Mouse (Mus musculus) CD8-positive naive resting alpha-beta T cell, adult 2 months (primary cell): ENCODE measurements around the gene Camsap2.

Source experiments
- DNase-seq, 2 experiments: peaks; one replicate each; pipeline ENCODE4 v3.0.0; 2022; ENCODE audit warnings: low read depth in 2 of 2, low spot score in 2 of 2

Gene Camsap2

GRCm38 (mm10) chr1:136344768-136345453 lies 993 bp downstream of the Camsap2 start:
- peak; percentile 4 to 10 for DNase-seq

- peak in 1 of 2 experiments; percentile 15 for DNase-seq
These were observed 1.6 kb downstream of the Camsap2 start for GRCm38 (mm10) chr1:136344281-136344680.

DNA sequence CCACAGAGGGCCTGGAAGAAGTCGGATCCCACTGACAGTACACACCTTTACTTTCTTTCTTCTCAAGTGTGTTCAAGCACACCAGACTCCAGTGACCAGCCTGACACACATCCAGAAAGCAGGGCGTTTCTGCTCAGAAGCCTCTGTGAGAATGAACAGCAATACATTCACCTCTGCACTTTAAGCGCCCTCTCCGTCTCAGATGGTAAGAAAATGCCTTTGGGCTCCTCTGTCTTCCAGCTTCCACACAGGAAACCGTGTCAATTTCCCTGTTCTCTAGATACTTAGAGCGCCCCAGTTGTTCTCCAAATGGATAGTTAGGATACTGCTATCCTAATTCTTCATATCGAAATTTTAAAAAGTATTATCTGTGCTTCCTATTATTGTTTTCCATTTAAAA lies 2.2 kb downstream of the Camsap2 start:
- DNase-seq: no peak

DNA sequence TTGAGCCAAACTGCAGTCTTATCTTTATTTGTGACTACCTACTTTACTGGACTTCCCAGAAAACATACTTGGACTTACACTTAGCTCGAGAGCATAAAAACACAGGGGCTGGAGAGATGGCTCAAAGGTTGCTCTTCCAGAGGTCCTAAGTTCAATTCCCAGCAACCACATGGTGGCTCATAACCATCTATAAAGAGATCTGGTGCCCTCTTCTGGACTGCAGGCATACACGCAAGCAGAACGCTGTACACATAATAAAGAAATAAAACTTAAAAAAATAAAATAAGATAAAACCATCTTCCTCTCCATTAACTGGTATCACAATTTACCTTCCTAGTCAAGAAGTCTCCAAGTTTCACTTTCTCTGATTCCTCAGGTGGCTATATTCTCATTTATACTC lies 5.4 kb downstream of the Camsap2 start:
- DNase-seq: no peak

DNA sequence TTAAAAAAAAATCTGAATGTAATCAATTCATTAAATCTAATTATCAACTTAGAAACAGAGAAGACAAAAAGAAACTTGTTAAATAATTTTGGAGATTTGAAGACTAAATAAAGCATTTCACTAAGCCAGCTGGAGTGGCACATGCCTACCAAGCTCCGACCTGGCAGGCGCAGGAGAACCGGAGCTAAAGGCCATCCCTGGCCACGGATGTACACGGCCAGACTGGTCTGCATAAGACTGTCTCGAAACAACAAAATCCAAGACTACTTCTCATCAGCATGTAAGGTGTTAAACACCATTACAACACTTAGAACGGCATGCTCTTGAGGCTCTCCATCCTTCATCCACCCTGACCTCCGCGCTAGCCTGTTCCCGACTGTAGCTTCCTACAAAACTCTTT lies 11.2 kb downstream of the Camsap2 start:
- no peak for DNase-seq

- DNase-seq: no peak
These were observed 12.4 kb downstream of the Camsap2 start for GRCm38 (mm10) chr1:136333512-136333911.

- DNase-seq: no peak
These were observed 12.8 kb downstream of the Camsap2 start for GRCm38 (mm10) chr1:136333071-136333470.

DNA sequence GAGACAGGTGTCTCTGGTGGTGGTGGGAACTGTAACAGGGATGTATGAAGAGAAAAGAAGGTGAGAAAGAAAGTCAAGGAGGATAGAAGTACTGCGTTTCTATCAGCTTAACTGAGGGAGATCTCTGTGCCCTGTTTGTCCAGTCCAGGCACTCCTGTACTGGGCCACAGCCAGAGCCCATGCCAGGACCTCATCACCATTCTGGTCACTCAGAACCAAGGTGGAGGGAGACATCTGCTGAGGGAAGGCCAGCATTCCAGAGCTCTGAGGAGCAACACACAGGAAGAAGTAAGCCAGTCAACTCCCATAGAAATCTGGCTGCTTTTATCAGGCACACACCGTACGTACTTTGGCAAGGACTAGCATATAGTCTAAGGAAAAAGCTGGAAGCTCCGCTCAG lies 14.1 kb downstream of the Camsap2 start:
- DNase-seq: no peak

DNA sequence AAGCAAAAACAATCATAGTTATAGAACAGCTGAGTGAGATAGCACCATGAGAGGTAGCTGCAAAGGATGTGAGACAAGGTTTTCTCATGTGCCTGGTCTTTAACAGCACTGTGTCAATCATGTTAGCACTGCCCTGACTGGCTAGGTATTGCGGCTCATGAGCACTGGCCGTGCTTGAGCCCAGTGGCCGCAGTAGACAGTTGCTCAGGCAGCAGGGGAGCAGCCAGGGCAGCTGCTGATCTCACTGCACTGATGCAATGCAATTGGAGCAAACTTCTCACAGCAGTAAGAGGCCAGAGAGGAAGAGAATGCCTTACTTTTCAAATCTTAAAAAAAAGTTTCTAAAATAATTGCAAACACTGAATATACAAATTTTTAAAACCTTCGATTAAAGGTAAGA lies 16.5 kb downstream of the Camsap2 start:
- DNase-seq: no peak

DNA sequence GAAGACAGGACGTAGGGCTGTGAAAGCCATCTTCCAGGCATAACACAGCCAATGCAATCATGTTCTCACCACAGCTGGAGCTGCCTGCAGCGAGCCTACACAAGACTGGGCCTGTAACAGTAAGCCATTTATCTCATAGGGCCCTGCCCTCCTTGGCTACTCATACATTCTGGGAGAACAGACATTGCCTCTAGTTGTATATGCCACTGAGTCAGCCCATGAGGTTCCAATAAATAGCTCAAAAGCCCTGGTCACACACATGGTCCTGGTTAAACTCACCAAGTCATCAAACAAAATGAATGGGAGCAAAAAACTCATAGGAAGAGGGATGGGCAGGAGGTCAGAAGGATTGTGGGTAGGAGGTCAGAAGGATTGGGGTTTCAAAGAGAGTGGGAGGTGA lies 17.3 kb downstream of the Camsap2 start:
- DNase-seq: no peak

- DNase-seq: no peak
These were observed 18.3 kb downstream of the Camsap2 start for GRCm38 (mm10) chr1:136327638-136328037.

GRCm38 (mm10) chr1:136325933-136326332 lies 20.0 kb downstream of the Camsap2 start:
- no peak for DNase-seq

- DNase-seq: no peak
These were observed 23.6 kb downstream of the Camsap2 start for GRCm38 (mm10) chr1:136322331-136322730.

GRCm38 (mm10) chr1:136316317-136316716 lies 29.6 kb downstream of the Camsap2 start:
- DNase-seq: no peak

- DNase-seq: no peak
These were observed 36.7 kb downstream of the Camsap2 start for GRCm38 (mm10) chr1:136309193-136309592.

GRCm38 (mm10) chr1:136306424-136306823 lies 39.5 kb downstream of the Camsap2 start:
- peak in 1 of 2 experiments; percentile 31 for DNase-seq

GRCm38 (mm10) chr1:136293961-136294360 lies 51.9 kb downstream of the Camsap2 start:
- DNase-seq: no peak

GRCm38 (mm10) chr1:136289803-136290202 lies 56.1 kb downstream of the Camsap2 start:
- no peak for DNase-seq

DNA sequence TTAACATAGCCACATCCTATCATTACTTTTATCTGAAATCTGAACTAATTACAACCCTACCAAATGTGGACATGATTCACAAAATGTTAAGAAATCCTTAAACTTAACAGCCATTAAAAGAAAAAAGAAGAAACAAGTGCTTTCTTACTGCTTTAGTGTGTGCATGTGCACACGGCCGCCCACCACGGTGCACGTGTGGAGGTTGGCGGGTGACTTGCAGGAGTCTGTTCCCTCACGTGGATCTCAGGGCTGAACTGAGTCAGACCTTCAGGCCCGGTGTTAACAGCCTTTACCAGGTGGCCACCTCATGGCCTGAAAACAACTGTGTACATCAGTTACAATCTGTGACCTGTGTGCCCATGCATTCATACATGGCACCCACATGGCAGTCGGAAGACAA lies 68.5 kb downstream of the Camsap2 start:
- DNase-seq: no peak

DNA sequence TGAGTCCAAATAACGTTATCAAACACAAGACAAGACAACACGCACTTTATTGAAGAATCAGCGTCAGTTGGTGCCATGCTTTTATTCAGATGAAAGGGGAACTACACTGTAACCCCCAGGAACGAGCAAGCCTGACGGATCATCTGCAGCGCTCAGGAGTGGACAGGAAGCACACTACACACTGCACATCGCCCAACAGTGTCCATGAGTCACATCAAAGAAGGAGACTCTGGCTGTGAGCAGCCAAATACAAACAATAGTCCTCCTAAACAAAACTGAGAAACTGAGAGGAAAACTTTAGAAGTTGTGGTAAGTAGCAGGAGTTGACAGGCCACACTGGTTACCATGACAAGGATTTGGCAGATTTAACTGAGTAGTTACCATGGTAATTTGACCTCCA lies 77.7 kb downstream of the Camsap2 start:
- DNase-seq: no peak

GRCm38 (mm10) chr1:136266127-136266526 lies 79.8 kb downstream of the Camsap2 start:
- DNase-seq: no peak

- DNase-seq: no peak
These were observed 82.5 kb downstream of the Camsap2 start for GRCm38 (mm10) chr1:136263355-136263754.

DNA sequence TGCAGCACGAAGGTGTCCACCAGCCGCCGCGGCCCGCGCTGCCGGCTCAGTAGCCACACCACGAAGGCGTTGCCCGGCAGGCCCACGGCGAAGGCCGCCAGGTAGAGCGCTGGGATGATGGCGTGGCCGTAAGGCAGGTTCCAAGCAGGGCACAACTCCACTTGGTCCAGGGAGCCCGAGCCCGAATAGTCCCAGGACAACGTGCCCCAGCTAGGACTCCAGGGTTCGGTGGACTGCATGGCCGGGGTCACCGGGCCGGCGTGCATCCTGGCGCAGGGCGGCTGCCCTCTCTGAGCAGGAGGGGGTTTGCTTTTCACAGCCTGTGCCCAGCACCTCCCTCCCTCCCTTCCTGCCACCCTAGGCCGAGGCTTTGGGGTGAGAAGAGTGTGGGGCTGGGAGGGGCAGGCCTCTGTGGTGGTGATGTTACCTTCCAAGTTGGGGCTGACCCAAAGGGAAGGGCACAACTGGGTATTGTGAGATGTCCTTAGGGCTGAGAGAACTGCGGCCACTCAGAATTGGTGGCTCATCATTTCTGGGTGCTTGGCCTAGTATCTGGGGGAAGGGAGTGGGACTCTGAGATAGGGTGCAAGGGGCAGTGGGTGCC lies 85.2 kb downstream of the Camsap2 start, which contains the start of gene Gpr25:
Gene Gpr25 (minus strand): TSS at position 239 of the 604 bp plus-strand sequence.
- no peak for DNase-seq
